Mouse (Mus musculus) heart, embryonic 10.5 days (tissue): ENCODE measurements around the gene Ears2. TPM values are rescaled to one million over a fixed set of nuclear protein-coding genes. Genes with fewer than 3 reads are reported as not detected.

Experiments
- DNase-seq: peaks from one replicate; pipeline ENCODE4 v3.0.0-alpha.2; 2017; ENCODE audit warnings: low spot score
- H3K27ac ChIP-seq: fragments of 300-500 bp; sonication (generic); 2 replicates; pipeline ENCODE4 v1.5.1; 2016; ENCODE audit warnings: mild to moderate bottlenecking
- H3K27me3 ChIP-seq: fragments of 300-500 bp; sonication (generic); 2 replicates; pipeline ENCODE4 v1.6.1; 2016; ENCODE audit warnings: mild to moderate bottlenecking; ENCODE audit not compliant: poor library complexity, insufficient read depth, severe bottlenecking
- H3K36me3 ChIP-seq: fragments of 300-500 bp; sonication (generic); 2 replicates; pipeline ENCODE4 v1.6.1; 2016; ENCODE audit warnings: mild to moderate bottlenecking, moderate library complexity
- H3K4me1 ChIP-seq: fragments of 300-500 bp; sonication (generic); 2 replicates; pipeline ENCODE4 v1.6.1; 2016; ENCODE audit warnings: mild to moderate bottlenecking
- H3K4me3 ChIP-seq: fragments of 300-500 bp; sonication (generic); 2 replicates; pipeline ENCODE4 v1.5.1; 2016; ENCODE audit warnings: mild to moderate bottlenecking, moderate library complexity
- H3K9me3 ChIP-seq: fragments of 300-500 bp; sonication (generic); 2 replicates; pipeline ENCODE4 v1.6.1; 2016; ENCODE audit warnings: mild to moderate bottlenecking, moderate library complexity
- WGBS: fragments of 180-500 bp; shearing (Covaris S2); methylation state at CpG from one replicate; pipeline ENCODE4 v1.1.7; 2016; 5-methylcytosine and 5-hydroxymethylcytosine counted together
- polyA plus RNA-seq: library from polyadenylated mRNA; unstranded; fragments of >200 nt; fragmentation: Nextera tagmentation; extraction: Ambion mirVana; gene quantifications from 2 replicates; pipeline ENCODE4 v1.2.1, GENCODE M21; 2016

Ears2 gene
- polyA plus RNA-seq, 1 experiment from 2014 or later: 21.5 TPM

GRCm38 (mm10) chr7:122067517-122068381 lies 686 bp upstream of the Ears2 start:
- peak; percentile 78 for DNase-seq
- peak overlapping the region; percentile 99 for H3K4me3 ChIP-seq
- no peaks in the 10 kb centered on the region for H3K27me3 ChIP-seq
- 1% methylated on average over 58 of the region's 58 CpGs for WGBS
- H3K27ac ChIP-seq: peak overlapping the region; percentile 98
- peaks cover 42% of the 10 kb centered on the region for H3K36me3 ChIP-seq
- no peaks in the 10 kb centered on the region for H3K9me3 ChIP-seq
- peaks cover 20% of the 10 kb centered on the region for H3K4me1 ChIP-seq

- Histone ChIP-seq H3K4me1 (peaks cover 20% of the 10 kb centered on the region), H3K4me3 (peak overlapping the region; percentile 99), H3K27ac (peak overlapping the region; percentile 98), H3K36me3 (peaks cover 39% of the 10 kb centered on the region), H3K9me3 (no peaks in the 10 kb centered on the region), H3K27me3 (no peaks in the 10 kb centered on the region)
- WGBS: 16% methylated on average over 31 of the region's 31 CpGs
- no peak for DNase-seq
These were observed 740 bp downstream of the Ears2 start for GRCm38 (mm10) chr7:122066102-122066944.

GRCm38 (mm10) chr7:122065656-122066055 lies 1.4 kb downstream of the Ears2 start:
- Histone ChIP-seq H3K4me3 (peak overlapping the region; percentile 99), H3K9me3 (no peaks in the 10 kb centered on the region), H3K27ac (peak overlapping the region; percentile 98; the same call in 1 of the 2 replicates), H3K27me3 (no peaks in the 10 kb centered on the region), H3K36me3 (peaks cover 37% of the 10 kb centered on the region), H3K4me1 (peaks cover 20% of the 10 kb centered on the region)
- WGBS: 39% methylated on average over 1 of the region's 1 CpGs
- DNase-seq: peak; percentile 45

GRCm38 (mm10) chr7:122056633-122057032 lies 10.4 kb downstream of the Ears2 start:
- H3K27ac ChIP-seq: no peak overlapping the region
- H3K27me3 ChIP-seq: no peaks in the 10 kb centered on the region
- no peak for DNase-seq
- 87% methylated on average over 5 of the region's 5 CpGs for WGBS
- no peaks in the 10 kb centered on the region for H3K9me3 ChIP-seq
- H3K4me1 ChIP-seq: no peaks in the 10 kb centered on the region
- H3K36me3 ChIP-seq: peaks cover 70% of the 10 kb centered on the region
- H3K4me3 ChIP-seq: no peak overlapping the region

- 74% methylated on average over 1 of the region's 1 CpGs for WGBS
- H3K36me3 ChIP-seq: peaks cover 59% of the 10 kb centered on the region
- H3K9me3 ChIP-seq: no peaks in the 10 kb centered on the region
- H3K4me1 ChIP-seq: peaks cover 33% of the 10 kb centered on the region
- no peak overlapping the region for H3K4me3 ChIP-seq
- no peak overlapping the region for H3K27ac ChIP-seq
- H3K27me3 ChIP-seq: no peaks in the 10 kb centered on the region
- no peak for DNase-seq
These were observed 16.2 kb downstream of the Ears2 start for GRCm38 (mm10) chr7:122050834-122051233.

- peak overlapping the region; percentile 87; the same call in 1 of the 2 replicates for H3K27ac ChIP-seq
- 90% methylated on average over 9 of the region's 9 CpGs for WGBS
- peaks cover 49% of the 10 kb centered on the region for H3K4me1 ChIP-seq
These were observed 18.9 kb downstream of the Ears2 start for GRCm38 (mm10) chr7:122048191-122048590.

GRCm38 (mm10) chr7:122046813-122047212 lies 20.2 kb downstream of the Ears2 start:
- DNase-seq: no peak
- Histone ChIP-seq H3K27ac (peak overlapping the region; percentile 87), H3K36me3 (peaks cover 49% of the 10 kb centered on the region), H3K4me1 (peaks cover 49% of the 10 kb centered on the region), H3K9me3 (no peaks in the 10 kb centered on the region), H3K27me3 (no peaks in the 10 kb centered on the region), H3K4me3 (peak overlapping the region; percentile 32; the same call in 1 of the 2 replicates)
- 29% methylated on average over 2 of the region's 2 CpGs for WGBS

More at GRCm38 (mm10) chr7:122048191-122048590, 18.9 kb downstream of the Ears2 start:
- H3K36me3 ChIP-seq: peaks cover 47% of the 10 kb centered on the region
- no peak for DNase-seq
- no peaks in the 10 kb centered on the region for H3K27me3 ChIP-seq
- H3K4me3 ChIP-seq: no peak overlapping the region
- H3K9me3 ChIP-seq: no peaks in the 10 kb centered on the region

- Histone ChIP-seq H3K9me3 (no peaks in the 10 kb centered on the region), H3K4me1 (peaks cover 49% of the 10 kb centered on the region), H3K36me3 (peaks cover 51% of the 10 kb centered on the region), H3K27ac (peak overlapping the region; percentile 87), H3K27me3 (no peaks in the 10 kb centered on the region), H3K4me3 (peak overlapping the region; percentile 32)
- 33% methylated on average over 1 of the region's 1 CpGs for WGBS
- no peak for DNase-seq
These were observed 21.4 kb downstream of the Ears2 start for GRCm38 (mm10) chr7:122045711-122046110.

GRCm38 (mm10) chr7:122045181-122045634 lies 21.9 kb downstream of the Ears2 start:
- Histone ChIP-seq H3K36me3 (peaks cover 53% of the 10 kb centered on the region), H3K4me1 (peaks cover 49% of the 10 kb centered on the region), H3K9me3 (no peaks in the 10 kb centered on the region), H3K27me3 (no peaks in the 10 kb centered on the region), H3K27ac (peak overlapping the region; percentile 87), H3K4me3 (peak overlapping the region; percentile 32; the same call in 1 of the 2 replicates)
- DNase-seq: no peak
- WGBS: 44% methylated on average over 4 of the region's 4 CpGs

GRCm38 (mm10) chr7:122044106-122044505 lies 23.0 kb downstream of the Ears2 start:
- Histone ChIP-seq H3K27ac (peak overlapping the region; percentile 87), H3K9me3 (no peaks in the 10 kb centered on the region), H3K4me3 (peak overlapping the region; percentile 3), H3K27me3 (no peaks in the 10 kb centered on the region), H3K4me1 (peaks cover 48% of the 10 kb centered on the region), H3K36me3 (peaks cover 64% of the 10 kb centered on the region)
- WGBS: 81% methylated on average over 8 of the region's 8 CpGs
- DNase-seq: no peak

- H3K36me3 ChIP-seq: peaks cover 22% of the 10 kb centered on the region
- H3K27ac ChIP-seq: no peak overlapping the region
- no peaks in the 10 kb centered on the region for H3K9me3 ChIP-seq
- DNase-seq: no peak
- 31% methylated on average over 2 of the region's 2 CpGs for WGBS
- H3K27me3 ChIP-seq: no peaks in the 10 kb centered on the region
- H3K4me1 ChIP-seq: no peaks in the 10 kb centered on the region
- H3K4me3 ChIP-seq: no peak overlapping the region
These were observed 32.7 kb downstream of the Ears2 start for GRCm38 (mm10) chr7:122034348-122034747.

GRCm38 (mm10) chr7:122033371-122033770 lies 33.7 kb downstream of the Ears2 start:
- peaks cover 13% of the 10 kb centered on the region for H3K36me3 ChIP-seq
- 69% methylated on average over 3 of the region's 3 CpGs for WGBS
- H3K27me3 ChIP-seq: no peaks in the 10 kb centered on the region
- no peaks in the 10 kb centered on the region for H3K4me1 ChIP-seq
- DNase-seq: no peak
- H3K4me3 ChIP-seq: no peak overlapping the region
- H3K27ac ChIP-seq: no peak overlapping the region
- no peaks in the 10 kb centered on the region for H3K9me3 ChIP-seq
